Mouse (Mus musculus) midbrain, embryonic 10.5 days (tissue): ENCODE data around the gene Trim80. TPM values are rescaled to one million over a fixed set of nuclear protein-coding genes. Genes with fewer than 3 reads are reported as not detected.

ENCODE experiments used
- DNase-seq: peaks from one replicate; pipeline ENCODE4 v3.0.0-alpha.2; 2017; ENCODE audit warnings: low spot score
- H3K27ac ChIP-seq: fragments of 300-500 bp; sonication (generic); replicated peaks from 2 replicates; pipeline ENCODE4 v1.5.1; 2016; ENCODE audit warnings: mild to moderate bottlenecking
- H3K27me3 ChIP-seq: fragments of 300-500 bp; sonication (generic); 2 replicates; pipeline ENCODE4 v1.6.1; 2016; ENCODE audit warnings: low read depth, mild to moderate bottlenecking; ENCODE audit not compliant: poor library complexity, severe bottlenecking
- H3K36me3 ChIP-seq: fragments of 300-500 bp; sonication (generic); 2 replicates; pipeline ENCODE4 v1.6.1; 2016; ENCODE audit warnings: mild to moderate bottlenecking, moderate library complexity
- H3K4me1 ChIP-seq: fragments of 300-500 bp; sonication (generic); 2 replicates; pipeline ENCODE4 v1.6.1; 2016
- H3K4me3 ChIP-seq: fragments of 300-500 bp; sonication (generic); 2 replicates; pipeline ENCODE4 v1.5.1; 2016; ENCODE audit warnings: mild to moderate bottlenecking, moderate library complexity
- H3K9me3 ChIP-seq: fragments of 300-500 bp; sonication (generic); replicated peaks from 2 replicates; pipeline ENCODE4 v1.6.1; 2016; ENCODE audit warnings: mild to moderate bottlenecking
- WGBS: fragments of 180-500 bp; shearing (Covaris S2); methylation state at CpG from one replicate; pipeline ENCODE4 v1.1.7; 2016; 5-methylcytosine and 5-hydroxymethylcytosine counted together
- polyA plus RNA-seq: library from polyadenylated mRNA; unstranded; fragments of >200 nt; fragmentation: Nextera tagmentation; extraction: Ambion mirVana; gene quantifications from 2 replicates; pipeline ENCODE4 v1.2.1, GENCODE M21; 2016

Trim80 gene
- polyA plus RNA-seq, result 0.14 and 0.15 TPM in 2 replicates

DNA sequence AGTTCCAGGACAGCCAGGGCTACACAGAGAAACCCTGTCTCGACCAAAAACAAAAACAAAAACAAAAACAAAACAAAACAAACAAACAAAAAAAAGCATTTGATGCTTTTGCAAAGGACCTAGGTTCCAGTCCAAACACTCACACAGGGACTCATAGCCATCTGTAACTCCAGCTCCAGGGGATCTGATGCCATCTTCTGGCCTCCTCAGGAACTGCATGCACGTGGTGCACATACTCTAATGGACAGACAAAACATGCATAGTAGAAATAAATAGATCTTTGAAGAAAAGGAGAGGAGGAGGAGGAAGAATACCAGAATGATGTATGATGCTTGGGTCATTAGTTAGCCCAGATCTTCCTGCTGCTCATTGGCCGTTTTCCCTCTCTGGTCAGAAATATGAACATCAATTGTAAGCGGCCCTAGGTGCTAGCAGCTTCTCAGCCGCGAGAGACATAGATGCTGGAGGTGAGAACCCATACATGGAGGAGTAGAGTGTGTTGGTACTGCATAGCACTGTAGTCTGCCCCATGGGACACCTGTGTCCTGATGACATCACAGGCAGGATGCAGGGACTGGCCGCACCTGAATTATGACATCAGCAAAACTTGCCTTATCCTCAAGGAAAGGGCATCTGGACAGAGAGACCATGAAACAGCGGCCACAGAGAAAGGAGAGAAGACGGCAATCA, at the start of gene Trim80:
Gene Trim80 (plus strand): TSS at position 640 of the 690 bp plus-strand sequence.
- Histone ChIP-seq H3K4me1 (peaks cover 26% of the 10 kb centered on the region), H3K4me3 (no peak within 1 kb of the TSS), H3K27me3 (peaks cover 15% of the 10 kb centered on the region), H3K9me3 (no peaks in the 10 kb centered on the region; the same call in 1 of the 2 replicates), H3K36me3 (no peaks in the 10 kb centered on the region), H3K27ac (no peak within 1 kb of the TSS)
- WGBS, result 92% methylated on average over 9 of the region's 9 CpGs
- DNase-seq, result no peak

DNA sequence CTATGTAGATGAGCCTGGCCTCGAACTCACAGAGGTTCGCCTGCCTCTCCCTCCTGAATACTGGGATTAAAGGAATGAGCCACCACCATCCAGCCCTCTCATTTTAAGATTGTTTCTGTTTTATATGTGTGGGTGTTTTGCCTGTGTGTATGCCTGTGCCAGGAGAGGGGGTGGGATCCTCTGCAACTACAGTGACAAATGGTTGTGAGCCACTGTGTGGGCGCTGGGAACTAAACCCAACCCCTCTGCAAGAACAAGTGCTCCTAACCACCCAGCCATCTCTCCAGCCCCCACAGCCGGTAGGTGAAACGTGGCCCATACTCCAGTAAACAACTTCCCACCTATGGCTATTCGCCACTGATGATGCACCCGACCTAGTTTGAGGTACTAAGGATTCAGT, 49.0 kb upstream of the Trim80 start:
- WGBS, result 93% methylated on average over 7 of the region's 7 CpGs
- Histone ChIP-seq H3K27ac (no peak overlapping the region), H3K4me3 (no peak overlapping the region), H3K4me1 (0 out of 2 replicates have a peak, but pooled peaks cover 6% of the 10 kb centered on the region), H3K27me3 (peaks cover 20% of the 10 kb centered on the region; the same call in 1 of the 2 replicates), H3K36me3 (peaks cover 86% of the 10 kb centered on the region), H3K9me3 (no peaks in the 10 kb centered on the region)
- DNase-seq, result no peak

GRCm38 (mm10) chr11:115393721-115394325, 46.5 kb upstream of the Trim80 start:
- Histone ChIP-seq H3K36me3 (peaks cover 76% of the 10 kb centered on the region), H3K4me1 (0 out of 2 replicates have a peak, but pooled peaks cover 6% of the 10 kb centered on the region), H3K27ac (no peak overlapping the region), H3K9me3 (no peaks in the 10 kb centered on the region), H3K4me3 (no peak overlapping the region), H3K27me3 (peaks cover 20% of the 10 kb centered on the region; the same call in 1 of the 2 replicates)
- 65% methylated on average over 34 of the region's 34 CpGs for WGBS
- no peak for DNase-seq

- Histone ChIP-seq H3K4me1 (peaks cover 16% of the 10 kb centered on the region), H3K9me3 (no peaks in the 10 kb centered on the region), H3K27ac (no peak overlapping the region), H3K4me3 (no peak overlapping the region), H3K36me3 (peaks cover 38% of the 10 kb centered on the region), H3K27me3 (peaks cover 9% of the 10 kb centered on the region; the same call in 1 of the 2 replicates)
- 81% methylated on average over 7 of the region's 7 CpGs for WGBS
- no peak for DNase-seq
Measured at GRCm38 (mm10) chr11:115398085-115398484, 42.3 kb upstream of the Trim80 start.

DNA sequence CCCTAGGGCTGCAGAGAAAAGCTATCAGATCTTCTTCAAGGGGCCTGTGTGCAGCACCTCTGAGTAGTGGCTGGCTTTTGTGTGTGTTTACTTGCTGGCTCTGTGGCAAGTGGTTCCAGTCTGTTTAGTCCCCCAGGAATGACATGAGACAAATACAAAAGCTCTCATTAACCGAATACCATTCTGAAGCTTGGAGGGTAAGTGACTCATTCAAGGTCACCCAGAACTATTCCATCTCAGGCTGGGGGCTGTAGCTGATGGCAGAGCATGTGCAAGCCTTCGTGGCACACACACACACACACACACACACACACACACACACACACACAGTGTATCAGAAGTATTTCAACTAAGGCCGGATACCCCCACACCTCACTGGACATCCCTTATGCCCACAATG, 40.2 kb upstream of the Trim80 start:
- peaks cover 25% of the 10 kb centered on the region for H3K4me1 ChIP-seq
- DNase-seq, result no peak
- H3K36me3 ChIP-seq, result peaks cover 18% of the 10 kb centered on the region
- WGBS, result 85% methylated on average over 3 of the region's 3 CpGs
- H3K9me3 ChIP-seq, result no peaks in the 10 kb centered on the region
- H3K27me3 ChIP-seq, result no peaks in the 10 kb centered on the region
- no peak overlapping the region for H3K4me3 ChIP-seq
- peak overlapping the region; percentile 30; the same call in 1 of the 2 replicates for H3K27ac ChIP-seq

- no peaks in the 10 kb centered on the region for H3K9me3 ChIP-seq
- WGBS, result 59% methylated on average over 11 of the region's 11 CpGs
Measured at GRCm38 (mm10) chr11:115400630-115401391, 39.5 kb upstream of the Trim80 start.

DNA sequence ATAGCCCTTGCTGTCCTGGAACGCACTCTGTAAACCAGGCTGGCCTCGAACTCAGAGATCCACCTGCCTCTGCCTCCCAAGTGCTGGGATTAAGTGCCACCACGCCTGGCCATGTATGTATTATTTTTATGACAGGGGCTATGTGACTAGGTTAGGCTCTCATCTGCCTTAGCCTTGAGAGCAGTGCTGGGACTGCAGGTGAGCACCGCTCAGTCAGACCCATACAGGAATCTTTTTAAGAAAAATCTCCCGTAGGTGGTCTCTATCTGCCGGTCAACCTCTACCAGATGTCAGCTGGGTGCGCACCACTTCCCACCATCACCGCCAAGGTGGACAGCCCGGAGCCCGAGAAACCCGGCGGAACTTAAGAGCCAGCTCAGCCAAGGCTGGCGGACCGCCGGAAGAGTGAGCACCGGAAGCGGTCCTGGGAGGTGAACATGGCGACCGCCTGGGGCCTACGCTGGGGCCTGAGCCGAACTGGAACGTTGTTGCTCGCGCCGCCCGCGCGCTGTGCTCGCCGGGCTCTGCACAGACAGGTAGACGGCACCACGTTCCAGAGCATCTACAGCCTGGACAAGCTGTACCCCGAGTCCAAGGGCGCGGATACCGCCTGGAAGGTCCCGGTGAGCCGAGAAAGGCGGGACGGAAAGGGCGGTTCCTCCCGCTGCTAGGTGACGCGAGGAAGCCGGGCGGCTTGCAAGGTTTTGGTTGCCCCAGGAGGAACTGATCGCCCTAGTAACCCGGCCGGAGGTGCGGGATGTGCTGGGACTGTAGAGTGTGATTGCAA, 36.8 kb upstream of the Trim80 start, which contains the start of gene Mrpl58:
Gene Mrpl58 (plus strand): TSS at position 415 of the 787 bp plus-strand sequence.
- no peaks in the 10 kb centered on the region for H3K9me3 ChIP-seq
- 3% methylated on average over 50 of the region's 50 CpGs for WGBS
- DNase-seq, result peak; percentile 89
- H3K36me3 ChIP-seq, result peaks cover 32% of the 10 kb centered on the region
- peaks cover 43% of the 10 kb centered on the region for H3K4me1 ChIP-seq
- H3K27ac ChIP-seq, result peak within 1 kb of the TSS; percentile 98
- H3K27me3 ChIP-seq, result no peaks in the 10 kb centered on the region
- H3K4me3 ChIP-seq, result peak within 1 kb of the TSS; percentile 91

More at GRCm38 (mm10) chr11:115400630-115401391, 39.5 kb upstream of the Trim80 start:
- no peak for DNase-seq
- Histone ChIP-seq H3K27me3 (no peaks in the 10 kb centered on the region), H3K36me3 (peaks cover 17% of the 10 kb centered on the region), H3K4me1 (peaks cover 32% of the 10 kb centered on the region), H3K27ac (peak overlapping the region; percentile 30), H3K4me3 (peak overlapping the region; percentile 0; the same call in 1 of the 2 replicates)

- no peak overlapping the region for H3K27ac ChIP-seq
- peak overlapping the region; percentile 9; the same call in 1 of the 2 replicates for H3K4me3 ChIP-seq
- H3K36me3 ChIP-seq, result peaks cover 44% of the 10 kb centered on the region
- peaks cover 64% of the 10 kb centered on the region for H3K4me1 ChIP-seq
- WGBS, result 96% methylated on average over 6 of the region's 6 CpGs
- H3K9me3 ChIP-seq, result no peaks in the 10 kb centered on the region
- H3K27me3 ChIP-seq, result no peaks in the 10 kb centered on the region
- no peak for DNase-seq
Measured at GRCm38 (mm10) chr11:115405723-115406122, 34.6 kb upstream of the Trim80 start.

- DNase-seq, result no peak
- Histone ChIP-seq H3K27ac (no peak overlapping the region), H3K36me3 (peaks cover 53% of the 10 kb centered on the region), H3K4me1 (peaks cover 70% of the 10 kb centered on the region), H3K27me3 (no peaks in the 10 kb centered on the region), H3K4me3 (no peak overlapping the region), H3K9me3 (no peaks in the 10 kb centered on the region)
- WGBS, result 95% methylated on average over 17 of the region's 17 CpGs
Measured at GRCm38 (mm10) chr11:115406858-115407401, 33.4 kb upstream of the Trim80 start.

GRCm38 (mm10) chr11:115408266-115408920, 32.0 kb upstream of the Trim80 start:
- Histone ChIP-seq H3K27me3 (no peaks in the 10 kb centered on the region), H3K27ac (peak overlapping the region; percentile 91), H3K4me1 (peaks cover 73% of the 10 kb centered on the region), H3K9me3 (no peaks in the 10 kb centered on the region), H3K36me3 (peaks cover 53% of the 10 kb centered on the region), H3K4me3 (peak overlapping the region; percentile 36; the same call in 1 of the 2 replicates)
- WGBS, result 89% methylated on average over 6 of the region's 6 CpGs
- no peak for DNase-seq

- Histone ChIP-seq H3K27ac (peak overlapping the region; percentile 91), H3K27me3 (no peaks in the 10 kb centered on the region), H3K4me1 (peaks cover 70% of the 10 kb centered on the region), H3K36me3 (peaks cover 53% of the 10 kb centered on the region), H3K4me3 (peak overlapping the region; percentile 36), H3K9me3 (no peaks in the 10 kb centered on the region)
- WGBS, result 28% methylated on average over 7 of the region's 7 CpGs
- DNase-seq, result peak; percentile 70
Measured at GRCm38 (mm10) chr11:115409556-115409955, 30.8 kb upstream of the Trim80 start.
